Mouse (Mus musculus) thymus, adult 2 months (tissue): ENCODE results near the gene Nxt1. TPM values are rescaled to one million over a fixed set of nuclear protein-coding genes. Genes with fewer than 3 reads are reported as not detected.

Source experiments
- DNase-seq: peaks from one replicate; pipeline ENCODE4 v3.0.0; 2021
- H3K27ac ChIP-seq: fragments of 200-500 bp; 2 replicates; pipeline ENCODE4 v1.5.1; 2012; ENCODE audit warnings: low read length, control low read depth; ENCODE audit not compliant: control insufficient read depth, insufficient read depth
- H3K27me3 ChIP-seq: fragments of 200-500 bp; 2 replicates; pipeline ENCODE4 v1.6.1; 2012; ENCODE audit warnings: mild to moderate bottlenecking, low read length, moderate library complexity, mixed read lengths; ENCODE audit not compliant: control insufficient read depth, insufficient read depth
- H3K36me3 ChIP-seq: fragments of 200-500 bp; 2 replicates; pipeline ENCODE4 v1.6.1; 2012; ENCODE audit warnings: mild to moderate bottlenecking, low read length, moderate library complexity; ENCODE audit not compliant: control insufficient read depth, insufficient read depth
- H3K4me1 ChIP-seq: fragments of 200-500 bp; replicated peaks from 2 replicates; pipeline ENCODE4 v1.6.1; 2012; ENCODE audit warnings: low read length; ENCODE audit not compliant: control insufficient read depth, insufficient read depth
- H3K4me3 ChIP-seq: fragments of 200-500 bp; 2 replicates; pipeline ENCODE4 v1.5.1; 2012; ENCODE audit warnings: mild to moderate bottlenecking, low read length, control low read depth, moderate library complexity; ENCODE audit not compliant: control insufficient read depth, insufficient read depth
- CTCF ChIP-seq: fragments of 200-500 bp; IDR thresholded peaks from 2 replicates; pipeline ENCODE4 v1.5.1; 2012; ENCODE audit warnings: mild to moderate bottlenecking, control low read depth, low read length, moderate library complexity, borderline replicate concordance; ENCODE audit not compliant: control insufficient read depth, poor library complexity, insufficient read depth; ENCODE audit errors: extremely low read depth
- POLR2A ChIP-seq: fragments of 200-500 bp; IDR thresholded peaks from 2 replicates; pipeline ENCODE4 v1.6.1; 2012; ENCODE audit warnings: mild to moderate bottlenecking, low read length, control low read depth, moderate library complexity; ENCODE audit not compliant: control insufficient read depth, poor library complexity, insufficient read depth; ENCODE audit errors: extremely low read depth
- WGBS: fragments of 180-500 bp; shearing (Covaris S2); methylation state at CpG from one replicate; pipeline ENCODE4 v1.1.7; 2018; 5-methylcytosine and 5-hydroxymethylcytosine counted together
- polyA plus RNA-seq: library from polyadenylated mRNA; depleted of rRNA; stranded (reverse); fragments of >200 nt; gene quantifications from 2 replicates; pipeline ENCODE4 v1.2.3, GENCODE M21; 2012; rRNA removed

Nxt1 gene
- polyA plus RNA-seq, 1 experiment: 61.8 TPM

DNA sequence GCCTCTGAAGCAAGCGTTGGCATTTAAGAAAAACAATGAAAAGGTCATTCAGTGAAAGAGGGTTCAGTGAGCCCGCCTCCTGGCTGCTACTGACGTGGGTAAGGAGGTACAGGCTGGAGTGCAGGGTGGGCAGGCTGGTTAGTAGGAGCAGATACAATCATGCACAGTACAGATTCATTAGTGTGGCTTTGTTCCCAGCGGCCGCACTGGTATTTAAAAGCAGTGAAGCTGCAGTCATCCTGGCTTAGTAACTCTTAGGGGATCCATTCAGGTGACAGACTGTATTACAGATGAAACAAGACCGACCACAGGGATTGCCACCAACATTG, 34.8 kb downstream of the Nxt1 start:
- DNase-seq: no peak
- Histone ChIP-seq H3K27ac (no peak overlapping the region), H3K4me3 (no peak overlapping the region), H3K27me3 (no peaks in the 10 kb centered on the region), H3K4me1 (no peaks in the 10 kb centered on the region), H3K36me3 (no peaks in the 10 kb centered on the region)
- WGBS: 94% methylated on average over 6 of the region's 6 CpGs
- TF ChIP-seq POLR2A: no peak
- TF ChIP-seq CTCF: no peak

DNA sequence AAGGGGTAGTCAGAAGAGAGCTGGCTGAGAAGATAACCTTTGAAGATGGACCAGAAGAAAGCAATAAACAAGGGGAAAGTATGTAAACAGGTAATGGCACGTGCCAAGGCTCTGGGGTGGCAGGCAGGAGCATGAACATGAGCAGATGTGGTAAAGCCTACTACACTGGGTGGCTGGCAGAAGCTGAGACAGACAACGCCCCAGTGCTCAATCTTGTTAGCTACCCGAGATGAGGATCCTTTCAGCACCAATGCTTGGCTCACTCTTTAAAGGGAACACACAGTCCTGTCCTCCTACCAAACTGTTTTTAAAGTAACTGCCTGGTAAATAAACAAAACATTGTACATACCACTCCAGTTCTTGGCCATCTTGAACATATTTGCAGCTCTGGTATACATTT, 39.9 kb downstream of the Nxt1 start:
- DNase-seq: no peak
- Histone ChIP-seq H3K27ac (no peak overlapping the region), H3K4me3 (no peak overlapping the region), H3K36me3 (no peaks in the 10 kb centered on the region), H3K4me1 (no peaks in the 10 kb centered on the region), H3K27me3 (no peaks in the 10 kb centered on the region)
- no peak for TF ChIP-seq CTCF
- no peak for TF ChIP-seq POLR2A
- WGBS: 98% methylated on average over 3 of the region's 3 CpGs

DNA sequence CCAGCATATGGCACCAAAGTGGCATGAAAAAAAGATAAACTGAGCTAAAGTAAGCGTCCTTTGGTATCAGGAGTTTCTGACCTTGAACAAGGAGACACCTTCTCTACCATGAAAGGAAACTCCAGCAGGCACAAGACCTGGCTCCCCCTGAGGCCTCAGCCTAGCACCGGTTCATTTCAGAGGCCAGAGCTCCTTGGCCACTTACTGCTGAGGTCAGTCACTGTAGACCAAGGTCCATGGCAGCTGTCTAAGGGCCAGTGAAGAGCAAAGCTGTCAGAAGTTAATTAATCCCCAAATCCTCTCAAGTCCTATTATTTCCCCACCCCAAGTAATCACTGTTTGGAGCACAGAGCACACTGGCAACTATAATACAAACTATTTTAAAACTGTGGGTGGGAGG, 44.7 kb downstream of the Nxt1 start:
- Histone ChIP-seq H3K36me3 (no peaks in the 10 kb centered on the region), H3K4me3 (no peak overlapping the region), H3K4me1 (no peaks in the 10 kb centered on the region), H3K27ac (no peak overlapping the region), H3K27me3 (no peaks in the 10 kb centered on the region)
- TF ChIP-seq CTCF: no peak
- TF ChIP-seq POLR2A: no peak
- 86% methylated on average over 2 of the region's 2 CpGs for WGBS
- no peak for DNase-seq

DNA sequence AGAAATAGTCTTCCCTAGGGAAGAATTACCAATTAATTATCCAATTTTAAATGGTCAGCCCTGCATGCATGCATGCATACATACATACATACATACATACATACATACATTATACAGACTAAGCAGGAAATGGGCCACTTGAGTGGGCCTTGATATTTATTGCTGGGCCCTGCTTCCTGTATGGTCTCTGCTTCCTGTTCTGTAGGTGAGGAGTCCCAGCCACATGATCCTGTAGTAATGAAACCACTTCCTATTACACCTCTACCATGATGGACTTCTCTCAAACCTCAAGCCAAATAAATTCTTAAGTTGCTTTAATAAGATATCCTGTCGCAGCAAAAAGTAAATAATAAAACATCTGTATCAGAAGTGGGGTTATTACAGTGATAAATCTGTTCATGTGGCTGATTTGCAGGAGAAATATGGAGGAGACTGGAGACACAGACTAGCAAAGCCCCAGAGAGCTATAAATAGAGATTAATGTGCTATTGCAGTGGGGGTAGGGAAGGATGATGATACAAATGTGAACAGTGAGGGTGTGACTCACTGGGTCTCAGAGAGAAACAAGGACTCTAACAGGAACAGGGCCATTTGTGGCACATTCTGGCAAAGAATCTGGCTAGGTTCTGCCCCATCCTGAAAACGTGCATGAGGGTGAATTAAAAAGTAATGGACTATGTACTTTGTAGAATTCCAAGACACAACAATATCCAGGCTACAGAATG, 47.0 kb downstream of the Nxt1 start:
- no peaks in the 10 kb centered on the region for H3K36me3 ChIP-seq
- no peak overlapping the region for H3K27ac ChIP-seq
- TF ChIP-seq CTCF: no peak
- TF ChIP-seq POLR2A: no peak
- no peak overlapping the region for H3K4me3 ChIP-seq
- no peak for DNase-seq
- no peaks in the 10 kb centered on the region for H3K4me1 ChIP-seq
- WGBS: 38% methylated on average over 2 of the region's 2 CpGs
- no peaks in the 10 kb centered on the region for H3K27me3 ChIP-seq

Other genes with a start within 250 kb of the Nxt1 start
- 3.3 and 3.6 TPM in 2 replicates for gene Cd93, start 229.0 kb upstream of the Nxt1 start, polyA plus RNA-seq
- gene Gzf1, start 8.4 kb downstream of the Nxt1 start, polyA plus RNA-seq: 7.4 and 8.7 TPM in 2 replicates
- gene Napb, start 59.9 kb downstream of the Nxt1 start, polyA plus RNA-seq: 0.50 and 0.63 TPM in 2 replicates
- gene Cstl1, start 77.8 kb downstream of the Nxt1 start, polyA plus RNA-seq: not detected in 2 replicates
- not detected in 2 replicates for gene Cst11, start 98.9 kb downstream of the Nxt1 start, polyA plus RNA-seq
- not detected in 2 replicates for gene 8030411F24Rik, start 109.4 kb downstream of the Nxt1 start, polyA plus RNA-seq
- gene Cst12, start 116.8 kb downstream of the Nxt1 start, polyA plus RNA-seq: not detected in 2 replicates
- 0.81 TPM in 1 of 2 replicates, not detected in the other for gene Cst8, start 126.2 kb downstream of the Nxt1 start, polyA plus RNA-seq
- not detected in 2 replicates for gene Cst13, start 147.5 kb downstream of the Nxt1 start, polyA plus RNA-seq
- 0.44 TPM in 1 of 2 replicates, not detected in the other for gene Cst9, start 162.5 kb downstream of the Nxt1 start, polyA plus RNA-seq
- gene 9230104L09Rik, start 192.4 kb downstream of the Nxt1 start, polyA plus RNA-seq: 0.30 TPM in 1 of 2 replicates, not detected in the other
- gene Cst3, start 203.1 kb downstream of the Nxt1 start, polyA plus RNA-seq: 843 and 1,366 TPM in 2 replicates